Comparison of ENCODE assay signal across 10 mouse cellular contexts in genomic region chr2:132715421-132716070, GRCm38 (mm10). TPM values are rescaled to one million over a fixed set of nuclear protein-coding genes. Genes with fewer than 3 reads are reported as not detected.
A peak's percentile ranks its signal among the peaks of the same experiment; 100 is the strongest.
DNase-seq lines count a peak whose midpoint lies in the region; ATAC-seq and TF ChIP-seq lines count a peak whose summit lies in the region.
"Had no signal": no experiment of that assay in that cellular context is flagged by ENCODE, and none has a peak within 500 bp of the region (broad histone marks: within the 10 kb centered on the region; RNA-seq: fewer than 3 reads in every experiment).

No protein-coding gene starts in this region.

- H3K4me2 ChIP-seq in intestine, embryonic 14.5 days (ENCODE audit: low read length) = no peak overlapping the region
- no peak overlapping the region for H3K4me2 ChIP-seq in intestine, postnatal 0 days (replicated peaks; ENCODE audit: low read depth)
- no peak overlapping the region for H3K4me2 ChIP-seq in midbrain, embryonic 13.5 days (replicated peaks)
- H3K4me2 ChIP-seq: liver, embryonic 15.5 days had no signal

- H3K4me3 ChIP-seq in intestine, embryonic 14.5 days (ENCODE audit: low read depth, low read length) = no peak overlapping the region
- H3K4me3 ChIP-seq in intestine, postnatal 0 days (ENCODE audit: low read depth, low read length) = no peak overlapping the region
- no peak overlapping the region for H3K4me3 ChIP-seq in midbrain, embryonic 13.5 days (replicated peaks)
- H3K4me3 ChIP-seq in kidney, adult 2 months (ENCODE audit: insufficient read depth, low read depth, low read length) = no peak overlapping the region
- H3K4me3 ChIP-seq: erythroblast, embryonic 14.5 days; liver, embryonic 15.5 days had no signal

- no peaks in the 10 kb centered on the region for H3K27me3 ChIP-seq in intestine, embryonic 14.5 days (replicated peaks; ENCODE audit: control insufficient read depth, insufficient read depth, low read length)
- H3K27me3 ChIP-seq in intestine, postnatal 0 days (replicated peaks; ENCODE audit: control insufficient read depth, insufficient read depth, low read length) = no peaks in the 10 kb centered on the region
- no peaks in the 10 kb centered on the region for H3K27me3 ChIP-seq in midbrain, embryonic 13.5 days
- no peaks in the 10 kb centered on the region for H3K27me3 ChIP-seq in kidney, adult 2 months (replicated peaks; ENCODE audit: control insufficient read depth, insufficient read depth, low read length)
- H3K27me3 ChIP-seq: liver, embryonic 15.5 days had no signal

- 0 out of 2 replicates have a peak, but pooled peaks cover 3% of the 10 kb centered on the region for H3K36me3 ChIP-seq in intestine, embryonic 14.5 days (ENCODE audit: control insufficient read depth, insufficient read depth, low read length)
- no peaks in the 10 kb centered on the region for H3K36me3 ChIP-seq in intestine, postnatal 0 days (ENCODE audit: control insufficient read depth, insufficient read depth)
- no peaks in the 10 kb centered on the region for H3K36me3 ChIP-seq in midbrain, embryonic 13.5 days
- H3K36me3 ChIP-seq in kidney, adult 2 months (ENCODE audit: control insufficient read depth, insufficient read depth, low read length) = no peaks in the 10 kb centered on the region
- H3K36me3 ChIP-seq: liver, embryonic 15.5 days had no signal

- TF ChIP-seq POLR2A in kidney, adult 2 months (IDR thresholded peaks at IDR 0.05; ENCODE audit: low read depth, low read length) = no peak

- WGBS in intestine, embryonic 14.5 days = 57% methylated on average over 12 of the region's 12 CpGs
- WGBS in intestine, postnatal 0 days = 56% methylated on average over 12 of the region's 12 CpGs
- 49% methylated on average over 12 of the region's 12 CpGs for WGBS in midbrain, embryonic 13.5 days
- 74% methylated on average over 12 of the region's 12 CpGs for WGBS in kidney, adult 2 months

- no peak overlapping the region for H3K9ac ChIP-seq in intestine, embryonic 14.5 days (ENCODE audit: low read length)
- no peak overlapping the region for H3K9ac ChIP-seq in intestine, postnatal 0 days (ENCODE audit: low read depth, low read length)
- no peak overlapping the region for H3K9ac ChIP-seq in midbrain, embryonic 13.5 days (replicated peaks)
- H3K9ac ChIP-seq: liver, embryonic 15.5 days had no signal

- no peaks in the 10 kb centered on the region for H3K9me3 ChIP-seq in intestine, embryonic 14.5 days (ENCODE audit: control insufficient read depth, low read length)
- H3K9me3 ChIP-seq in intestine, postnatal 0 days (ENCODE audit: control insufficient read depth) = no peaks in the 10 kb centered on the region
- H3K9me3 ChIP-seq in midbrain, embryonic 13.5 days = no peaks in the 10 kb centered on the region
- H3K9me3 ChIP-seq: liver, embryonic 15.5 days had no signal

- no peak for TF ChIP-seq CTCF in intestine, postnatal 0 days (IDR thresholded peaks at IDR 0.05; ENCODE audit: low read depth)
- no peak for TF ChIP-seq CTCF in kidney, adult 2 months (conservative IDR thresholded peaks at IDR 0.05; ENCODE audit: insufficient read depth, insufficient read length, low read depth, low read length)

- 0 out of 2 replicates have a peak, but pooled peaks have one; percentile 40 for ATAC-seq in intestine, embryonic 14.5 days (replicated peaks; ENCODE audit: low FRiP score, low TSS enrichment, low read depth)
- ATAC-seq in intestine, postnatal 0 days = no peak
- ATAC-seq in midbrain, embryonic 13.5 days = peak; percentile 78
- ATAC-seq in megakaryocyte-erythroid progenitor cell, adult 5-6 weeks (replicated peaks; ENCODE audit: low FRiP score, low TSS enrichment, poor library complexity, severe bottlenecking) = no peak
- no peak for ATAC-seq in activated CD4-positive, CD25-positive, alpha-beta regulatory T cell, adult 4 months

- no peaks in the 10 kb centered on the region for H3K4me1 ChIP-seq in intestine, embryonic 14.5 days (replicated peaks; ENCODE audit: control insufficient read depth, insufficient read depth, low read length)
- H3K4me1 ChIP-seq in intestine, postnatal 0 days (replicated peaks; ENCODE audit: control insufficient read depth, insufficient read depth, low read length) = no peaks in the 10 kb centered on the region
- peaks cover 16% of the 10 kb centered on the region for H3K4me1 ChIP-seq in midbrain, embryonic 13.5 days (replicated peaks)
- H3K4me1 ChIP-seq in kidney, adult 2 months (ENCODE audit: control insufficient read depth, insufficient read depth, low read length) = no peaks in the 10 kb centered on the region
- H3K4me1 ChIP-seq: liver, embryonic 15.5 days had no signal

- DNase-seq in intestine, embryonic 14.5 days (ENCODE audit: low spot score) = no peak
- peak; percentile 52 for DNase-seq in cerebellum, adult 8-10 months
- DNase-seq in heart, adult 9 months (ENCODE audit: low spot score in 2 of 2) = peak; percentile 48 to 49
- no peak for DNase-seq in kidney, adult 2 months

- H3K27ac ChIP-seq in intestine, embryonic 14.5 days (ENCODE audit: low read depth) = no peak overlapping the region
- no peak overlapping the region for H3K27ac ChIP-seq in intestine, postnatal 0 days (ENCODE audit: low read depth, low read length)
- H3K27ac ChIP-seq in midbrain, embryonic 13.5 days = peak overlapping the region; percentile 53; the same call in 1 of the 2 replicates
- no peak overlapping the region for H3K27ac ChIP-seq in kidney, adult 2 months (ENCODE audit: insufficient read depth, low read depth, low read length)
- H3K27ac ChIP-seq: liver, embryonic 15.5 days had no signal

RNA-seq across cellular contexts. Expression of gene Shld1, which starts 28.8 kb away (rescaled TPM):
- 13.6 and 22.3 TPM in 2 replicates for polyA plus RNA-seq in intestine, embryonic 14.5 days (2014; fragmentation: Nextera tagmentation; extraction: Ambion mirVana)
- 11.2 and 11.7 TPM in 2 replicates for polyA plus RNA-seq in intestine, postnatal 0 days (2015; fragmentation: Nextera tagmentation; extraction: Ambion mirVana)
- polyA plus RNA-seq in midbrain, embryonic 13.5 days (2015; fragmentation: Nextera tagmentation; extraction: Ambion mirVana) = 22.2 and 23.5 TPM in 2 replicates
- total RNA-seq in megakaryocyte-erythroid progenitor cell, adult 5-6 weeks (2014; fragmentation: Nextera tagmentation) = 1.5 and 6.1 TPM in 2 replicates
- 5.2 and 6.2 TPM in 2 replicates for total RNA-seq in megakaryocyte-erythroid progenitor cell, adult 5-6 weeks (2017)
- polyA plus RNA-seq in kidney, adult 2 months (2012; rRNA removed) = 12.9 and 15.3 TPM in 2 replicates
- 10 to 100 TPM; 27.2 to 28.1 TPM for polyA plus RNA-seq in activated CD4-positive, CD25-positive, alpha-beta regulatory T cell, adult 4 months (2017; shearing (Covaris generic))

Comparison
In these comparisons a context has a peak if more than half of its experiments do, and no peak if none do; other contexts are left out.
1. ATAC-seq: peak in intestine, embryonic 14.5 days (single experiment) and midbrain, embryonic 13.5 days (single experiment); none in intestine, postnatal 0 days (single experiment), megakaryocyte-erythroid progenitor cell, adult 5-6 weeks (single experiment) and activated CD4-positive, CD25-positive, alpha-beta regulatory T cell, adult 4 months (single experiment).
2. DNase-seq: peak in cerebellum, adult 8-10 months (single experiment) and heart, adult 9 months (2 of 2); none in intestine, embryonic 14.5 days (single experiment) and kidney, adult 2 months (single experiment).